Mouse (Mus musculus): ENCODE measurements around the gene Cox8b.

DNA sequence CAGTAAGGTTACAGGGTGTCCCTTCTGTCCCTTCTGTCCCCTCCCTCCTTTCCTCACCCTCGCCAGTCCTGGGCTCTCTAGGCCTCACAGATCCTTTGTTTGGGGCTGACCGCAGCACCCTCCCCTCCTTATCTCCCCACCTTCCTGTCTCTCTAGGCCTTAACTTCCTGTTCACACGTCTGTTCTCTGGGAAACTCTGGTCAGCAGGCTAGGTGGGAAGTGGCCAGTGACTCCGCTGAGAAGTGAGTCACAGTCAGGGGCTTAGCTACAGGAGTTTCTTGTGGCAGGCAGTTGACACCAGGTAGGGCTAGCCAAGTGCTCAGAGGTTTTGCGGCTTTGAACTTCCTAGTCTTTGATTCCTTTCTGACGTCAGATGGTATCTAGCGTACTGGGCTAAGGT, 46.7 kb upstream of the Cox8b start:
- TF ChIP-seq POLR2A (IDR thresholded peaks at IDR 0.05; ENCODE audit: low read depth, low read length) (no peak), CTCF (conservative IDR thresholded peaks at IDR 0.05; ENCODE audit: insufficient read depth, insufficient read length, low read depth, low read length) (no peak)

Data from kidney, adult 2 months (tissue).